Mouse (Mus musculus) neural tube, embryonic 12.5 days (tissue): Measurements from ENCODE around the gene Dmac1. TPM values are rescaled to one million over a fixed set of nuclear protein-coding genes. Genes with fewer than 3 reads are reported as not detected.

ENCODE experiments used
- ATAC-seq: fragments of 200-750 bp; cut with Nextera tagmentation; 2 replicates; pipeline ENCODE4 v1.8.0; 2017; ENCODE audit warnings: low read depth, mild to moderate bottlenecking, moderate TSS enrichment, moderate library complexity; ENCODE audit not compliant: low FRiP score
- H3K27ac ChIP-seq: fragments of 300-500 bp; sonication (generic); 2 replicates; pipeline ENCODE4 v1.5.1; 2016
- H3K27me3 ChIP-seq: fragments of 300-500 bp; sonication (generic); replicated peaks from 2 replicates; pipeline ENCODE4 v1.6.1; 2016; ENCODE audit warnings: mild to moderate bottlenecking
- H3K36me3 ChIP-seq: fragments of 300-500 bp; sonication (generic); 2 replicates; pipeline ENCODE4 v1.6.1; 2016; ENCODE audit warnings: mild to moderate bottlenecking
- H3K4me1 ChIP-seq: fragments of 300-500 bp; sonication (generic); 2 replicates; pipeline ENCODE4 v1.6.1; 2016
- H3K4me2 ChIP-seq: fragments of 300-500 bp; sonication (generic); replicated peaks from 2 replicates; pipeline ENCODE4 v1.6.1; 2016; ENCODE audit warnings: mild to moderate bottlenecking
- H3K4me3 ChIP-seq: fragments of 300-500 bp; sonication (generic); 2 replicates; pipeline ENCODE4 v1.5.1; 2016
- H3K9ac ChIP-seq: fragments of 300-500 bp; sonication (generic); 2 replicates; pipeline ENCODE4 v1.6.1; 2016; ENCODE audit warnings: mild to moderate bottlenecking
- H3K9me3 ChIP-seq: fragments of 300-500 bp; sonication (generic); 2 replicates; pipeline ENCODE4 v1.6.1; 2016; ENCODE audit warnings: mild to moderate bottlenecking
- WGBS: fragments of 180-500 bp; shearing (Covaris S2); methylation state at CpG from one replicate; pipeline ENCODE4 v1.1.7; 2016; 5-methylcytosine and 5-hydroxymethylcytosine counted together
- polyA plus RNA-seq: library from polyadenylated mRNA; unstranded; fragments of >200 nt; fragmentation: Nextera tagmentation; extraction: Ambion mirVana; gene quantifications from 2 replicates; pipeline ENCODE4 v1.2.1, GENCODE M21; 2016

The Dmac1 gene
- 110 and 121 TPM in 2 replicates for polyA plus RNA-seq

DNA sequence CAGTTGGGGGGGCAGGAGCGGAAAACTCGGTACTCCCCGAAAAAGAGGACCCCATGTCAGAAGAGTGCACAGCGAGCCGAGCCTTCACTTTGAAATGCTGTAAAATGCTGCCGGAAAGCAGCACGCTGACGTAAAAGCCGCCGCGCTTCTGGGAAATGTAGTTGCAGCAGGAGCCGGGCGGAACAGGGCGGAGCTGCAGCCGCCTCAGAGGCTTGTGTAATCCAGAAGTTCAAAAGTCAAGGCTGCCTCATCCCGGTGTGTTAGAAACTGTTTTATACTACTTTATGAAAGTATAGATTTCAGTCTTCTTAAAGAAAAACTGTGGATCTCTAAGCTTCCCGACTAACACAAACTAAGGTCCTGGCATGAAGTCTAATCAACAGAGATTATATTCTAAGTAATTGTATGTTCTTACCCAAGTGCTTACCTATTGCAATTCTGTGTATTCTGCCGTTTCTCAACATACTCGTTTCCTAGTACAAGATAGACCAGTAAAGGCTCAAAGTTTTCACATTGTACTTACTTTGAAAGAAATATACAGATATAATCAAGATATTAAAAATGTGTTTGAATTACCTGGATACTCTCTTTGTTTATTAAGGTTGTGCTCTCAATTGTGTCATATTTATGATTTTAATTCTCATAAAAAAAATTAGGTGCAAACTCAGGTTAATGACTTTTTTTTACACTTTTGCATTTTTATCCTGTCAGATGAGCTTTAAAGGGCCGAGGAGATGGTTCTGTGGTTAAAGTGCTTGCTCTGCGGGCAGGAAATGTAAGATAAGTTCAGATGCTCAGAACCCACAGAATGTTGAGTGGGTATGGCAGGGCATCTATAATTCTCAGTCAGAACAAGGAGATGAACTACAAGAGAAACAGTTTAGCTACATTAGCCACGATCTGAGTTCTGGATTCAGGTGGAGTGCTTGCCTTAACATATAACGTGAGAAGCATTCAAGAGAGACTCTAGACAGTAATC lies at the start of gene Dmac1:
TSS of gene Dmac1 (minus strand) at position 109 of the 979 bp plus-strand sequence.
- H3K27ac ChIP-seq, result no peak within 1 kb of the TSS
- WGBS, result 20% methylated on average over 23 of the region's 23 CpGs
- H3K4me3 ChIP-seq, result peak within 1 kb of the TSS; percentile 85
- ATAC-seq, result peak; percentile 97
- no peaks in the 10 kb centered on the region for H3K4me1 ChIP-seq
- peak within 1 kb of the TSS; percentile 63 for H3K4me2 ChIP-seq
- peaks cover 6% of the 10 kb centered on the region; the same call in 1 of the 2 replicates for H3K36me3 ChIP-seq
- H3K27me3 ChIP-seq, result no peaks in the 10 kb centered on the region
- H3K9ac ChIP-seq, result peak within 1 kb of the TSS; percentile 86
- H3K9me3 ChIP-seq, result no peaks in the 10 kb centered on the region

GRCm38 (mm10) chr4:75315431-75315830 lies 37.3 kb upstream of the Dmac1 start:
- Histone ChIP-seq H3K9me3 (no peaks in the 10 kb centered on the region), H3K4me1 (no peaks in the 10 kb centered on the region), H3K27ac (no peak overlapping the region), H3K4me3 (no peak overlapping the region), H3K36me3 (no peaks in the 10 kb centered on the region), H3K27me3 (no peaks in the 10 kb centered on the region), H3K4me2 (no peak overlapping the region), H3K9ac (no peak overlapping the region)
- no peak for ATAC-seq
- WGBS, result 92% methylated on average over 1 of the region's 1 CpGs

DNA sequence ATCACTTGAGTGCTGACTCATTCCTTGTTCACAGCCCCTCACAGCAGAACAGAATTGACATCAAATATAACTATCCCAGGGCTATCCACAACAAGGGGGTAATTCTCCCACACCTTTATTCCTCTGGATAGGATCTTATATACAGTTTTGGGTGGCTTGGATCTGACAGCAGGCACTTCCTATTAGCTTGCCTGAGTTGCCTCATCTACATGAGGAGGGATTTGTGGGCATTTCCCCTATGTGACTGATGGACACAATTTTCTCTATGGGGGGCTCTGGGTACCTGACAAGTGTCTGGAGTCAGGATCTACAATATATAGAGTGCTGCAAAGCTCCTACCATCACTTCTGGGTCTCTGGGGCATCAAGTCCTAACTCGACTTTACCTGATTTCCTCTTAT lies 36.9 kb upstream of the Dmac1 start:
- WGBS, result 76% methylated on average over 1 of the region's 1 CpGs
- H3K9me3 ChIP-seq, result no peaks in the 10 kb centered on the region

GRCm38 (mm10) chr4:75311918-75312317 lies 33.8 kb upstream of the Dmac1 start:
- H3K27ac ChIP-seq, result no peak overlapping the region
- ATAC-seq, result no peak
- WGBS, result 89% methylated on average over 2 of the region's 2 CpGs
- H3K4me3 ChIP-seq, result no peak overlapping the region
- no peak overlapping the region for H3K9ac ChIP-seq
- no peaks in the 10 kb centered on the region for H3K4me1 ChIP-seq
- no peaks in the 10 kb centered on the region for H3K9me3 ChIP-seq
- H3K36me3 ChIP-seq, result no peaks in the 10 kb centered on the region
- H3K4me2 ChIP-seq, result no peak overlapping the region
- H3K27me3 ChIP-seq, result no peaks in the 10 kb centered on the region

More for the DNA sequence above, 36.9 kb upstream of the Dmac1 start:
- Histone ChIP-seq H3K27me3 (no peaks in the 10 kb centered on the region), H3K4me2 (no peak overlapping the region), H3K4me3 (no peak overlapping the region), H3K9ac (no peak overlapping the region), H3K4me1 (no peaks in the 10 kb centered on the region), H3K27ac (no peak overlapping the region), H3K36me3 (no peaks in the 10 kb centered on the region)
- ATAC-seq, result no peak

DNA sequence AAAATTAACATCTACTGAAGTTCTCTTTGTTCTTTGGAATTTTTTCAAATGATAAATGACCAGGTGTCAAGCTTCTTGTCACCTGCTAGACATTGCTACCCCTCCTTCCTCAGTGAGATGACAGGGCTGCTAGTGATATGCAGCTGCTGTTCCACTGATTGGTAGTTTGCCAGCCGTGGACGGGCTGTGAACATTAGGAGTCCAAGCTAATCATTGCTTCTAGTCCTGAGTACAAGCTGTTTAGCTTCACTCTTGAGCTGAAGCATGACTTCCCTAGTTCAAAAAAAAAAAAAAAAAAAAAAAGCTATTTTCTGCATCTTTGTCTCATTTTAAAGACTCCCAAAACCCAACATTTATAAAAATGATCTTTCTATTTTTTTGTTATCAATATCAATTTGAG lies 33.2 kb upstream of the Dmac1 start:
- H3K36me3 ChIP-seq, result no peaks in the 10 kb centered on the region
- no peak overlapping the region for H3K9ac ChIP-seq
- no peak overlapping the region for H3K27ac ChIP-seq
- H3K4me1 ChIP-seq, result no peaks in the 10 kb centered on the region
- H3K4me3 ChIP-seq, result no peak overlapping the region
- H3K27me3 ChIP-seq, result no peaks in the 10 kb centered on the region
- 87% methylated on average over 2 of the region's 2 CpGs for WGBS
- no peak for ATAC-seq
- no peak overlapping the region for H3K4me2 ChIP-seq
- no peaks in the 10 kb centered on the region for H3K9me3 ChIP-seq

- Histone ChIP-seq H3K27ac (no peak overlapping the region), H3K36me3 (no peaks in the 10 kb centered on the region), H3K4me3 (no peak overlapping the region), H3K27me3 (no peaks in the 10 kb centered on the region), H3K9ac (no peak overlapping the region), H3K4me1 (no peaks in the 10 kb centered on the region), H3K9me3 (no peaks in the 10 kb centered on the region), H3K4me2 (no peak overlapping the region)
- no peak for ATAC-seq
- 88% methylated on average over 1 of the region's 1 CpGs for WGBS
Observed at GRCm38 (mm10) chr4:75300205-75300972, 22.3 kb upstream of the Dmac1 start.

DNA sequence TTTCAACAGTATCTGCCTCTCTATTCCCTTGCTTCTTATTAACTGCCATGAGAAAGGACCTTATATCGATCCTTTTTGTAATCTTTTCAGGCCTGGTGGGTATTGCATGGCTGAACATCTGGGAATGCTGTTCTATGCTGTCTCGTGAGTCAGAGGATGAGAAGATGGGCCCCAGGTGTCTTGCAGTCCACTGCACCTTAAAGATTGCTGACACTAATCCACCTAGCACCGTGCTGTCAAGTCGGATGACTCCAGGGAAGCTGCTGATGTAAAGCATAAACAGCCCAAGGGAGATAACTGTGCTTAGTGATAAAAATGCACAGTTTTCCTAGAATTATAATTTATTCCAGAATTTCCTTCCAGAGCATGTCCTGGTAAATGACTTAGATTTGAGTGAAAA lies 14.2 kb upstream of the Dmac1 start:
- no peak overlapping the region for H3K27ac ChIP-seq
- H3K27me3 ChIP-seq, result no peaks in the 10 kb centered on the region
- ATAC-seq, result no peak
- no peaks in the 10 kb centered on the region for H3K36me3 ChIP-seq
- H3K4me2 ChIP-seq, result no peak overlapping the region
- no peaks in the 10 kb centered on the region for H3K9me3 ChIP-seq
- WGBS, result 71% methylated on average over 4 of the region's 4 CpGs
- no peaks in the 10 kb centered on the region for H3K4me1 ChIP-seq
- H3K9ac ChIP-seq, result no peak overlapping the region
- H3K4me3 ChIP-seq, result no peak overlapping the region

GRCm38 (mm10) chr4:75291142-75291541 lies 13.0 kb upstream of the Dmac1 start:
- H3K4me1 ChIP-seq, result no peaks in the 10 kb centered on the region
- H3K27me3 ChIP-seq, result no peaks in the 10 kb centered on the region
- no peak overlapping the region for H3K27ac ChIP-seq
- WGBS, result 93% methylated on average over 4 of the region's 4 CpGs
- H3K4me2 ChIP-seq, result no peak overlapping the region
- H3K4me3 ChIP-seq, result no peak overlapping the region
- no peaks in the 10 kb centered on the region for H3K36me3 ChIP-seq
- ATAC-seq, result no peak
- H3K9ac ChIP-seq, result no peak overlapping the region
- no peaks in the 10 kb centered on the region for H3K9me3 ChIP-seq

- no peak overlapping the region for H3K27ac ChIP-seq
- no peaks in the 10 kb centered on the region for H3K4me1 ChIP-seq
- WGBS, result 10% methylated on average over 30 of the region's 30 CpGs
Observed at GRCm38 (mm10) chr4:75277467-75278196, 473 bp downstream of the Dmac1 start.

GRCm38 (mm10) chr4:75275737-75276136 lies 2.4 kb downstream of the Dmac1 start:
- 88% methylated on average over 2 of the region's 2 CpGs for WGBS
- Histone ChIP-seq H3K27ac (no peak overlapping the region), H3K36me3 (peaks cover 12% of the 10 kb centered on the region), H3K4me1 (no peaks in the 10 kb centered on the region), H3K4me2 (no peak overlapping the region), H3K9me3 (no peaks in the 10 kb centered on the region), H3K4me3 (no peak overlapping the region), H3K9ac (no peak overlapping the region), H3K27me3 (no peaks in the 10 kb centered on the region)
- ATAC-seq, result no peak

More at GRCm38 (mm10) chr4:75277467-75278196, 473 bp downstream of the Dmac1 start:
- ATAC-seq, result peak; percentile 92
- Histone ChIP-seq H3K27me3 (no peaks in the 10 kb centered on the region), H3K36me3 (peaks cover 7% of the 10 kb centered on the region), H3K4me3 (peak overlapping the region; percentile 85), H3K4me2 (peak overlapping the region; percentile 63), H3K9ac (peak overlapping the region; percentile 86), H3K9me3 (no peaks in the 10 kb centered on the region)

DNA sequence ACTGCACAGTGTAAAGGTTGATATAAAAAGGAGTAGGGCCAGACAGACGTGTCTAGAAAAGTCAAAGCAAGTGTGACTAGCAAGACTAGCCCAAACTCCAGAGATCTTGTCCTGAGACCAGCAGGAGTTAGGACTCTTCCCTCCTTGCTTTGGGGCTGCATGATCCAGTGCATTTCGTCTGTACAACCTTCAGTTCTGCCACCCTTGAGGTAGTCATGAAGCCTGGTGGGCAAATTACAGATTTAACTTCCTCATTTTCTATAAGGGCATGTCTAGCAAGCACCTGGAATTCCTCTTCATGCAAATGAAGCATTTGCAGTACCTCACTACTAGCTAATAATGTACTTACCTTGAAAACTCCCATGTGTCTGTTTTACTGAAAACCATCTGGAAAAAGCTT lies 10.2 kb downstream of the Dmac1 start:
- H3K27ac ChIP-seq, result no peak overlapping the region
- no peak overlapping the region for H3K9ac ChIP-seq
- 87% methylated on average over 2 of the region's 2 CpGs for WGBS
- H3K4me3 ChIP-seq, result no peak overlapping the region
- H3K36me3 ChIP-seq, result peaks cover 6% of the 10 kb centered on the region
- H3K9me3 ChIP-seq, result no peaks in the 10 kb centered on the region
- ATAC-seq, result no peak
- H3K27me3 ChIP-seq, result no peaks in the 10 kb centered on the region
- no peaks in the 10 kb centered on the region for H3K4me1 ChIP-seq
- H3K4me2 ChIP-seq, result no peak overlapping the region
